Mouse (Mus musculus): ENCODE results near the gene Vapa.
"Not testable (repeated sequence)": the region's sequence is repeated elsewhere in the genome, so short reads cannot be mapped to it uniquely, and the experiment has no call there.

Vapa gene

GRCm38 (mm10) chr17:65613463-65614412, at the start of gene Vapa:
Gene Vapa, minus strand, starts transcription at chr17:65613555.
- peak; percentile 97 for DNase-seq (ENCODE audit: low read depth)

- DNase-seq (ENCODE audit: low read depth) = peak; percentile 50
Measured at GRCm38 (mm10) chr17:65662662-65663061, 49.3 kb upstream of the Vapa start.

DNA sequence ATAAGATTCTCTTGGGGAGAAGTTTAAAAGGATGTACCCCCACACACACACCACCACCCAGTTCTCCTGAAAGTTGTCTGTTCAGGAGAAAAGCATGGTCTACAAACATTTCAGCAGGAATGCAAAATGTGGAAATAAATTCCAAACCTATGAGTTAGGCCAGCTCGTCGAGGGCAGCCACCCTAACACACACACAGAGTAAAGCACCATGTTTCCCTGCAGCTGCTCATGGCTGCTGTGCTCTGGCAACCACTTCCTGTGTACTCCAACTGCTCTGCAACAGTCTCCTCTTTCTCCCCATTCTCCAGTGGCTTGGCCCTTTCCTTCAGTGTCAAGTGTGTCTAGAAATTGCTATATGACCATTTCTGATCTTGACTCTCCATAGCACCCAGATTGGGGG, 45.1 kb upstream of the Vapa start:
- DNase-seq (ENCODE audit: low read depth) = peak; percentile 28

- no peak for DNase-seq (ENCODE audit: low read depth)
Measured at GRCm38 (mm10) chr17:65657958-65658357, 44.6 kb upstream of the Vapa start.

DNA sequence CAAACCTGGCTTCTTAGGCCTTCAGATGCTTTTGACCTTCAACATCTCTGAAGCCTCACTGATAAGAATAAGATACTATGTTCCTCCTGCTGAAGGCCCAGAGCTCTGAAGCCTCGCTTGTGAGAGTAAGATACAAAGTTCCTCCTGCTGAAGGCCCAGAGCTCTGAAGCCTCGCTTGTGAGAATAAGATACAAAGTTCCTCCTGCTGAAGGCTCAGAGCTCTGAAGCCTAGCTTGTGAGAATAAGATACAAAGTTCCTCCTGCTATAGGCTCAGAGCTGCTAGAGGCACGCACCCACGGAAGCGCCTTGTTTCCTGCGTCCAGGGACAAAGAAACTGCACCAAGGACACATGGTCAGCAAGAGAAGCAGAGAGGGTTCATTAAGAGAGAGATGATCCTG, 43.4 kb upstream of the Vapa start:
- DNase-seq (ENCODE audit: low read depth) = no peak

DNA sequence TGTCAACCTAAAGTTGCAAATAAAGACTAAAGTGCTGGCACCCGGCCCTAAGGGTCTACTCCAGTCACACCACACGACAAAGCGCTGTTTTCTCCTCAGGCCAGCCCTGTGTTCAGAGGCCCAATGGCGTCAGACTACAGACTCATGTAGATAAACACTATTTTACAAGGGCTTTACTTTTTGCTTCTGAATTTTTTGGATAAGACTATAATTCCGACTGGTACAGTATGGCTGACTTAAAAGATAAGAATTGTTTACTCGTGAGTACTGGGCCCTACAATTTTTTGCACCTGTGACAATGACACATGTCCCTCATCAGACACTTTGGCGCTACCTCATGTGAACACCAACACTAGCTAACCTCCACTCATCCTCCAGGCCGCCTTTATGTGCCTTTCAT, 42.7 kb upstream of the Vapa start:
- no peak for DNase-seq (ENCODE audit: low read depth)

DNA sequence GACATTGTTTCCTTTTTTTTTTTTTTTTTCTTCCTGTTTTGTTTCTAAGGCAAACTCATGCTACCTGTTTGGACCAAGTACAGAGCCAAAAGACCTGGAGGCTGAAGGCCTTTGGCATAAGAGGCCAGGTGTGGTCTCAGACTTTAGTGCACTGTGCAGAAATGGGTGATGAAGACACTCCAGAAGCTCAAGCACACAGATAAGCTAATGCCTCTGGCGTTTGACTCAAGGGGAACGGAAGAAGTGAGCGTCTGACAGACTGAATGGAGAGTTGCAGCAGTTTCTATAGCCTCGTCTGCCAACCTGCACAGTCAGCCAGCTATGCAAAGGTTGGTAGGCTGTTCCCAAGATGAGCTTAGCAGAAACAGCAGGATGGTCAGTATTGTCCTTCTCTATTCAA, 42.3 kb upstream of the Vapa start:
- DNase-seq (ENCODE audit: low read depth) = no peak

DNA sequence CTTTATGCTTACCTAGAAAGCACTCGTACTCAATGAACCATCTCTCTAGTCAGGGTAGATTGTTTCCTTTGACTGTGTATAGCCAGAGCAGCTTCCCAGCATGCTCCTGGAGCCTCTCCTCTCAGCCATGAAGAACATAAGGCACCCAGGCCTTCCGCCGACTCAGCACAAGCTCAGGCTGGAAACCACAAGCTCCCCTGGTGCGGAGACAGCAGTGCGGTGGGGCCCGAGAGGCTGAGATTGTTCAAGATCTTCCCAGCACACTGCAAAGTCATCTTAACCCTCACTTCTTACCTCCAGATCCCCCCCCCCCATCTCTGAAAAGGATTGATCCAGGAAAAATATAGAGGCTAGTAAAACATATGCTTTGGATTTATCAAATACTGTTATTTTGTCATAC, 37.2 kb upstream of the Vapa start:
- no peak for DNase-seq (ENCODE audit: low read depth)

GRCm38 (mm10) chr17:65649175-65649493, 35.8 kb upstream of the Vapa start:
- no peak for DNase-seq (ENCODE audit: low read depth)

GRCm38 (mm10) chr17:65648371-65649174, 35.2 kb upstream of the Vapa start:
- DNase-seq (ENCODE audit: low read depth) = peak; percentile 49

- peak; percentile 51 for DNase-seq (ENCODE audit: low read depth)
Measured at GRCm38 (mm10) chr17:65647961-65648360, 34.6 kb upstream of the Vapa start.

- no peak for DNase-seq (ENCODE audit: low read depth)
Measured at GRCm38 (mm10) chr17:65647226-65647625, 33.9 kb upstream of the Vapa start.

GRCm38 (mm10) chr17:65643579-65643978, 30.2 kb upstream of the Vapa start:
- no peak for DNase-seq (ENCODE audit: low read depth)

GRCm38 (mm10) chr17:65643051-65643521, 29.7 kb upstream of the Vapa start:
- no peak for DNase-seq (ENCODE audit: low read depth)

GRCm38 (mm10) chr17:65642578-65642991, 29.2 kb upstream of the Vapa start:
- no peak for DNase-seq (ENCODE audit: low read depth)

- no peak for DNase-seq (ENCODE audit: low read depth)
Measured at GRCm38 (mm10) chr17:65641734-65642218, 28.4 kb upstream of the Vapa start, which contains the start of gene Txndc2. Gene Txndc2, minus strand, starts transcription at chr17:65642168.

DNA sequence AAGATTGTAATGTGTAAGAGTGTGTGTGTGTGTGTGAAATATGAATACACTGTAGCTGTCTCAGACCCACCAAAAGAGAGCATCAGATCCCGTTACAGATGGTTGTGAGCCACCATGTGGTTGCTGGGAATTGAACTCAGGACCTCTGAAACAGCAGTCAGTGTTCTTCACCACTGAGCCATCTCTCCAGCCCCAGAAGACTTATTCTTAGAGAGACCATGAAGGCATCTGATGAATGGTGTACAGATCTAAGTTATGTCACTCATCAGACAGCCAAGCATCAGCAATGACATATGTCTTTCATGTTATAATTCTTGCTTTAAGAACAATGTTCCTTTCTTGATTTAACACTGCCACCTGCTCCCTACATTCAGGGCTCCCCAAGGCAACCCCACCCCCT, 25.8 kb upstream of the Vapa start:
- DNase-seq (ENCODE audit: low read depth) = no peak

GRCm38 (mm10) chr17:65635715-65636360, 22.5 kb upstream of the Vapa start:
- DNase-seq (ENCODE audit: low read depth) = peak; percentile 51

DNA sequence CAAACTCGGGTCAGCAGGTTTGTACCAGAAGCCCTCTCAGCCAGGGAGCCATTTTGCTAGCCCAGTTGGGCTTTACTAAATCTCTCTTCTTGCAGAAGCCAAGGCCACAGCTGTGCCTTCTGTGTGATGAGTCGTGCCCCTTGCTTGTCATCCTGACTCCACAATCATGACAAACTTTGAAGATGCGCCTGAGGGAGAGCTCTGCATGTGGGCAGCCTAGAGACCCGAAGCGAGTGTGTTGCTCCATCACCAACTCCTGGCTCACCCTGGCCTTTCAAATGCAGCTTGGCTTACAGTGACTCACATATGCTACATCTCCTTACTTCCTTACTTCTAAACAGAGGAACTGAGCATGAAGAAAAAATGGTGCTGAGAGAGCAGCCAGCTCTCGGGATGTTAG, 16.6 kb upstream of the Vapa start:
- DNase-seq (ENCODE audit: low read depth) = peak; percentile 62

DNA sequence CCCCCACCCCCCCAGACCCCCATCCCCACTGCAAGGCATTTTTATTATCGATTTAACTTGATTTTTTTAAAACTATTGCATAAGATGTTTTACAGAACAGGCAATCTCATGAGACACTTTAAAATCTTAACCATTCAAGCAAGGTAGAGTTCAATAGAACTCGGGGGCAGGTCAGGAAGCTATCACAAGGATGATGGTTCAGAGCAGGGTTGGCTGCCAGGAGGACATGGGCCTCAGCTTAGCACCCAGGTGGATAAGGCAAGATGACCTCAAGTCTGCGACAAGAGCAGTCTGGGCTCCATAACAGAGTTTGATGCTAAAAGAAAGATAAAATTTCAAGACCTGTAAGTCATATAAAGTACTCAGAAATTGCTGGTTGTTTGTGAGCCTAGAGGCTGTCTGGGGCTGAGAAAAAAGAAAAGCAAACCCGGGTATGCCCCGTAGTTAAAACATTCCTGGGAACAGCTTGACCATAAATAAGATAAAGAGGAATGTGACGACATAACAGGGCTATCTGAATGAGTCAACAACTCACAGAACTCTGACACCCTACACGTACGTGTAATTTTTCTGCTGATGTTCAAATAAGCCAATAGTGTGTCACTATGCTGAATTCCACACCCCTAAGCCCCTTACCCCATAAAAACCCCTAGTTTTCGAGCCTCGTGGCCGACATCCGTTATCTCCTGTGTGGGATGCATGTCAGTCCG, 15.6 kb upstream of the Vapa start:
- DNase-seq (ENCODE audit: low read depth) = not testable (repeated sequence)

GRCm38 (mm10) chr17:65626301-65626700, 12.9 kb upstream of the Vapa start:
- DNase-seq (ENCODE audit: low read depth) = no peak

GRCm38 (mm10) chr17:65625563-65625962, 12.2 kb upstream of the Vapa start:
- DNase-seq (ENCODE audit: low read depth) = no peak

Data from 416B (cell line).